Mouse (Mus musculus) intestine, postnatal 0 days (tissue): Measurements from ENCODE around the gene Pear1. TPM values are rescaled to one million over a fixed set of nuclear protein-coding genes. Genes with fewer than 3 reads are reported as not detected.
A peak's percentile ranks its signal among the peaks of the same experiment; 100 is the strongest.
"Not testable (repeated sequence)": the region's sequence is repeated elsewhere in the genome, so short reads cannot be mapped to it uniquely, and the experiment has no call there.

ENCODE experiments used
- ATAC-seq: fragments of 200-750 bp; cut with Nextera tagmentation; 2 replicates; pipeline ENCODE4 v1.8.0; 2017; ENCODE audit warnings: mild to moderate bottlenecking, moderate TSS enrichment, moderate library complexity
- H3K27ac ChIP-seq: fragments of 300-500 bp; sonication (generic); 2 replicates; pipeline ENCODE4 v1.5.1; 2014; ENCODE audit warnings: mild to moderate bottlenecking, low read depth, low read length, moderate library complexity
- H3K27me3 ChIP-seq: fragments of 300-500 bp; sonication (generic); replicated peaks from 2 replicates; pipeline ENCODE4 v1.6.1; 2014; ENCODE audit warnings: low read length, mixed read lengths; ENCODE audit not compliant: control insufficient read depth, insufficient read depth
- H3K36me3 ChIP-seq: fragments of 300-500 bp; sonication (generic); 2 replicates; pipeline ENCODE4 v1.6.1; 2014; ENCODE audit warnings: mild to moderate bottlenecking, moderate library complexity; ENCODE audit not compliant: control insufficient read depth, insufficient read depth
- H3K4me1 ChIP-seq: fragments of 300-500 bp; sonication (generic); replicated peaks from 2 replicates; pipeline ENCODE4 v1.6.1; 2014; ENCODE audit warnings: antibody characterized with exemption, low read length, mixed read lengths; ENCODE audit not compliant: control insufficient read depth, insufficient read depth
- H3K4me2 ChIP-seq: fragments of 300-500 bp; sonication (generic); replicated peaks from 2 replicates; pipeline ENCODE4 v1.6.1; 2014; ENCODE audit warnings: low read depth, mild to moderate bottlenecking, moderate library complexity
- H3K4me3 ChIP-seq: fragments of 300-500 bp; sonication (generic); 2 replicates; pipeline ENCODE4 v1.5.1; 2014; ENCODE audit warnings: low read depth, low read length
- H3K9ac ChIP-seq: fragments of 300-500 bp; sonication (generic); 2 replicates; pipeline ENCODE4 v1.6.1; 2014; ENCODE audit warnings: mild to moderate bottlenecking, low read depth, low read length
- H3K9me3 ChIP-seq: fragments of 300-500 bp; sonication (generic); 2 replicates; pipeline ENCODE4 v1.6.1; 2016; ENCODE audit warnings: mixed run types; ENCODE audit not compliant: control insufficient read depth
- CTCF ChIP-seq: sonication (generic); IDR thresholded peaks from 2 replicates; pipeline ENCODE4 v1.5.1; 2016; ENCODE audit warnings: low read depth, mild to moderate bottlenecking, control low read depth, antibody characterized with exemption, moderate library complexity
- WGBS: fragments of 180-500 bp; shearing (Covaris S2); extraction: QIAGEN DNeasy Blood & Tissue Kit; methylation state at CpG from one replicate; pipeline ENCODE4 v1.1.7; 2014; 5-methylcytosine and 5-hydroxymethylcytosine counted together
- polyA plus RNA-seq: library from polyadenylated mRNA; unstranded; fragments of >200 nt; fragmentation: Nextera tagmentation; extraction: Ambion mirVana; gene quantifications from 2 replicates; pipeline ENCODE4 v1.2.1, GENCODE M21; 2015

Gene Pear1
- polyA plus RNA-seq, result 7.7 and 10.1 TPM in 2 replicates

DNA sequence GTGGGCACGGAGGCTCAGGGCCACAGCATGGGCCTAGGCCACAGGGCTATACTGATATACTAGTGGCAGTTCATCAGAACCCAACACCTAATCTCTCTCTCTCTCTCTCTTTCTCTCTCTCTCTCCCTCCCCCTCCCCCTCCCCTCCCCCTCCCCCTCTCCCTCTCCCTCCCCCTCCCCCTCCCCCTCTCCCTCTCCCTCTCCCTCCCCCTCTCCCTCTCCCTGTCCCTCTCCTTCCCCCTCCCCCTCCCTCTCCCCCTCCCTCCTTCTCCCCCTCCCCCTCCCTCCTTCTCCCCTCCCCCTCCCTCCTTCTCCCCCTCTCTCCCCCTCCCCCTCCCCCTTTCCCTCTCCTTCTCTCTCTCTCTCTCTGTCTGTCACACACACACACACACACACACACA lies at the start of gene Pear1:
Gene Pear1 (minus strand): TSS at position 101 of the 400 bp plus-strand sequence.
- H3K4me2 ChIP-seq, H3K27ac ChIP-seq, ATAC-seq, H3K9ac ChIP-seq, H3K27me3 ChIP-seq, H3K9me3 ChIP-seq, H3K4me1 ChIP-seq, H3K36me3 ChIP-seq, H3K4me3 ChIP-seq: not testable (repeated sequence)
- 90% methylated on average over 1 of the region's 1 CpGs for WGBS

DNA sequence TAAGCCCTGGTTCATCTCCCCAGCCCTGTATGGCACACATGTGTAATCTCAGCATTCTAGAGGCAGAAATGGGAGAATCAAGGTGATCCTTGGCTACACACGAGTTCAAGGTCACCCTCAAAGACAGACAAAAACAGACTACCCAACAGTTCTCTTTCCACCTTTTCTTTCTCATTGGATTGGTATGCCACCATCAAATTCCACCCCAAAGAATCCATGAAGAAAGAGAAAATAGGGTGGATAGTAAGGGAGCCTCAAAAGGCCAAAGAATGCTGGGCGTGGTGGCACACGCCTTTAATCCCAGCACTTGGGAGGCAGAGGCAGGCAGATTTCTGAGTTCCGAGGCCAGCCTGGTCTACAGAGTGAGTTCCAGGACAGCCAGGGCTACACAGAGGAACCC lies 40.0 kb upstream of the Pear1 start:
- H3K27me3 ChIP-seq, ATAC-seq, H3K9me3 ChIP-seq, H3K4me3 ChIP-seq, H3K27ac ChIP-seq, H3K4me2 ChIP-seq, H3K4me1 ChIP-seq, H3K9ac ChIP-seq: not testable (repeated sequence)
- H3K36me3 ChIP-seq, result peaks cover 73% of the 10 kb centered on the region
- WGBS, result 93% methylated on average over 4 of the region's 4 CpGs

DNA sequence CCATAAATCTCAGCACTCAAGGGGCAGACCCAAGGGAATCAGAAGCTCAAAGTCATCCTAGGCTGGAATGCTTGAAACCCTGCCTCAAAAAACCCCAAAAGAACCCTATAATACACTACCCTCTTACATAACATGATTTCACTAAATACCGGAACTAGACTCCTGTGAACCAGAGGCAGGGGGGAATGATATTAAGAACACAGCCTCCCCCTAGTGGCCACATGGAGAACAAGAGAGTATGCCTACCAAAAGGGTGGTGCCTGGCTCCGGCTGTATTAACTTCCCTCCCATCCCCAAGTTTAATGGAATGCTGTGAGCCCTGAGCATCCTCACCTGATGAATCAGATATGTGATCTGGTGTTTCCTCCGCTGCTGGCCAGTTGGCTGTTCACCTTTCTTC lies 35.7 kb upstream of the Pear1 start:
- Histone ChIP-seq H3K4me2 (no peak overlapping the region), H3K36me3 (peaks cover 61% of the 10 kb centered on the region), H3K27me3 (no peaks in the 10 kb centered on the region), H3K9ac (no peak overlapping the region), H3K27ac (no peak overlapping the region), H3K4me1 (no peaks in the 10 kb centered on the region), H3K4me3 (no peak overlapping the region), H3K9me3 (no peaks in the 10 kb centered on the region)
- peak; percentile 36; the same call in 1 of the 2 replicates for ATAC-seq
- 28% methylated on average over 3 of the region's 3 CpGs for WGBS
- peak; percentile 86 for TF ChIP-seq CTCF

DNA sequence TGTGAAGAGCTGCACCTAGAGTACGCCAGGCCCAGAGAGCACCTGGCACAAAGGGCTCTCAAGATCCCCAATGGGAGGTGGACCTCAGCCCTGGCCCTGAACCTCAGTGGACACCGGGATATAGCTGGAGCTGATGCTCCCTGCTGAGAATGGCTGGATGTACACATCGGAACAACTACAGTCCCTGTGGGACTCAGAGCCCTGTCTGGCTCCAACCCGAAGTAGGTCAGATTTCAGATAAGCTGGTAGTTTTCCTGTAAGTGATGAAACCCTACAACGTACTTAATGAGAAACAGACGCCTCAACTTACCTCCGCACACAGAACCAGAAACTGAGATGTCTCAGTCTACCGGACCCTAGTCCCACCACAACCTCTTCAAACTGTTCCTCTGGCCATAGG lies 33.6 kb upstream of the Pear1 start:
- Histone ChIP-seq H3K9me3 (no peaks in the 10 kb centered on the region), H3K27me3 (no peaks in the 10 kb centered on the region), H3K4me3 (no peak overlapping the region), H3K27ac (no peak overlapping the region), H3K9ac (no peak overlapping the region), H3K4me1 (no peaks in the 10 kb centered on the region), H3K4me2 (no peak overlapping the region), H3K36me3 (peaks cover 49% of the 10 kb centered on the region)
- TF ChIP-seq CTCF, result no peak
- no peak for ATAC-seq
- 93% methylated on average over 8 of the region's 8 CpGs for WGBS

DNA sequence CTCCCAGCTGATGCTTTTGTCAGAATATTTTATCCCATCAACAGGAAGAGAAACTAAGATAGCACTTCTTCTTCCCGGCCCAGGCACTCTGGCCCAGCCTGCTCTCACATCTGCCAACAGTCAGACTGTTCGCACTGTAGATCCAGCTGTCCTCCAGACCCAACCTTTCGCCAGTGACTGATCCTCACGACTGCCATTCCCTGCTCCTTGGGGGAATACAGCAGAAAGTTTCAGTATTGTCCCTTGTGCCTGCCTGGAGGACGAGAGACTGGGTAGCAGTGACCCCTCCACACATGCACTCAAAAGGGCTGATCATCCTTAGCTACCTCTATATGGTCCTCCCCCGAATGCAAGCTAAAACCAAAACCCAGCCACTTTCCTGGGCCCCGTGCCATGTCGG lies 31.8 kb upstream of the Pear1 start:
- no peak for TF ChIP-seq CTCF
- no peak for ATAC-seq
- H3K9ac ChIP-seq, result no peak overlapping the region
- no peak overlapping the region for H3K4me3 ChIP-seq
- no peak overlapping the region for H3K4me2 ChIP-seq
- WGBS, result 79% methylated on average over 8 of the region's 8 CpGs
- H3K36me3 ChIP-seq, result peaks cover 33% of the 10 kb centered on the region
- no peaks in the 10 kb centered on the region for H3K9me3 ChIP-seq
- no peak overlapping the region for H3K27ac ChIP-seq
- no peaks in the 10 kb centered on the region for H3K4me1 ChIP-seq
- no peaks in the 10 kb centered on the region for H3K27me3 ChIP-seq

DNA sequence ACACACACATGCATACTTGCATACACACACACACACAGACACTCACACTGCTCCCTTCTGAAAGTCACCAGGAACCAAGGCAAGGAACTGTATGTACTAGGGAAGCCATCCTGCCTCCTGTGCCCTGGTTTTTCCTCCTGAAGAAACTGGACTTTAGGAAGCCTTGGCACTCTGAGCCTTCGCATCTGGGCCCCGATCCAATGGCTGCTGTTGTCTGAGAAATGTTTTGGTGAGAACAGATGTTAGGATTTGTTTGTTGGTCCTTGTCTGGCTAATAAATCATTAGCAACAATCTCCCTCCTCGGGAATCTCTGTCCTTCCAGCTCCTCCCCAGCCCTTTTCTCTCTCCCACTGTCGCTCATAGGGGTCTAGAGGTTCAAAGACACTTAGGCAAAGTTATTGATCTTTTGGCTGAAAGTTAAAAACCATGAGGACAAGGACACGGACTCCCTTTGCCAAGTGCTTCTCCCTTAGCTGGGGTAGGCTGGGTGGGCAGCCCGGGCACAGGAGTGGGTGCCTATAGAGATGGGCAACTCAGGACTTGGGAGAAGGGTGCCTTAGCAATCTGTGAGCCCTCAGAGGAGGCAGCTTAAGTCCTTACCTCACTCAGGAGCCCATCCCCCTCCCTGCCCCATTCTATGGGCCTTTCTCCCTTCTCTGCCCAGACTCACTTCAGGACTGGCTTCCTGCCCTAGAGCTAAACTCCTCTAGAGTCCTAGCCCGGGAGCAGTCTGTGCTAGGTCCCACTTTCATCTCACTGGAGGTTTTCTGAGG lies 30.9 kb upstream of the Pear1 start:
- Histone ChIP-seq H3K9ac (no peak overlapping the region), H3K27ac (0 out of 2 replicates have a peak overlapping the region, but pooled peaks have one; percentile 30), H3K27me3 (no peaks in the 10 kb centered on the region), H3K4me3 (no peak overlapping the region), H3K4me2 (no peak overlapping the region), H3K36me3 (peaks cover 33% of the 10 kb centered on the region), H3K4me1 (no peaks in the 10 kb centered on the region), H3K9me3 (no peaks in the 10 kb centered on the region)
- no peak for TF ChIP-seq CTCF
- WGBS, result 38% methylated on average over 7 of the region's 7 CpGs
- ATAC-seq, result no peak
